Mouse (Mus musculus): ENCODE measurements around the gene Art4. TPM values are rescaled to one million over a fixed set of nuclear protein-coding genes. Genes with fewer than 3 reads are reported as not detected.

The Art4 gene
- total RNA-seq, 2 experiments from 2014 or later = 0.72 to 0.75 TPM

Small RNA genes lying within 50 kb of the gene (microRNA-seq; reads per million reads assigned to microRNA genes)
- 0 reads per million in 2 experiments for gene Gm44364

Other genes starting within 250 kb of the Art4 start
- 10 to 100 TPM; 15.4 to 16.4 TPM for gene Plbd1, start 195.8 kb downstream of the Art4 start, total RNA-seq (2021)
- gene Gucy2c, start 76.0 kb downstream of the Art4 start, total RNA-seq (2021) = not detected
- 10 to 100 TPM; 19.9 to 21.8 TPM for gene Hist4h4, start 53.3 kb downstream of the Art4 start, total RNA-seq (2021)
- gene H2afj, start 49.5 kb downstream of the Art4 start, total RNA-seq (2021) = 10 to 100 TPM; 16.3 to 17.6 TPM
- under 1 TPM; 0.38 to 0.65 TPM for gene BC049715, start 30.1 kb downstream of the Art4 start, total RNA-seq (2021)
- gene Wbp11, start 29.5 kb downstream of the Art4 start, total RNA-seq (2021) = 10 to 100 TPM; 64.9 to 69.1 TPM
- 1 to 10 TPM in 1 of 2 experiments, under 1 TPM in 1; 0.77 to 1.7 TPM for gene Smco3, start 22.3 kb downstream of the Art4 start, total RNA-seq (2021)
- gene Mgp, start 18.1 kb upstream of the Art4 start, total RNA-seq (2021) = 100 to 1,000 TPM; 112 to 171 TPM
- under 1 TPM; 0.21 to 0.29 TPM for gene Erp27, start 64.4 kb upstream of the Art4 start, total RNA-seq (2021)
- gene Pde6h, start 66.1 kb upstream of the Art4 start, total RNA-seq (2021) = not detected
- gene Arhgdib, start 84.2 kb upstream of the Art4 start, total RNA-seq (2021) = 10 to 100 TPM; 17.9 to 23.9 TPM

Measured in gastrocnemius, postnatal 10 days (tissue).